Mouse (Mus musculus): Measurements from ENCODE around the gene Ak4.

The Ak4 gene

DNA sequence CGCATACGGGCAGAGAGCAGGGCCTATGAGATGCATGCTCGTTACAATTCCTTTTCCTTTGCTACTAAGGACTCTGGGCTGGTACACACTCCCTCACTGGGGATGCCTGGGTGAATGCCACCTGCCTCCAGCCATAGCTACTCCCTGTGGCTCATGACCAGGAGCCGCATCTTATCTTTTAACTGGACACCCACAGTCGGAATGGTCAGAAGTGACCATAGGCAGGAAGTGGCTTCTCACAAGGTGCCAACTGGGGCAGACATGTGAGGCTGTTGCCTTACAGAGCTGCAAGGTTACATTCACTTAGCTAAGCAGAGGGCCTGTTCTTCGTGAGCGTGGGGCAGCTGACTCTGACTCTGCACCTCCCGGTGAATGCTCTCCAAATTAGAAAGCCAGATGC, 38.1 kb downstream of the Ak4 start:
- no peak for DNase-seq (ENCODE audit: inconsistent age in 2 of 2, low spot score in 1 of 2)

DNA sequence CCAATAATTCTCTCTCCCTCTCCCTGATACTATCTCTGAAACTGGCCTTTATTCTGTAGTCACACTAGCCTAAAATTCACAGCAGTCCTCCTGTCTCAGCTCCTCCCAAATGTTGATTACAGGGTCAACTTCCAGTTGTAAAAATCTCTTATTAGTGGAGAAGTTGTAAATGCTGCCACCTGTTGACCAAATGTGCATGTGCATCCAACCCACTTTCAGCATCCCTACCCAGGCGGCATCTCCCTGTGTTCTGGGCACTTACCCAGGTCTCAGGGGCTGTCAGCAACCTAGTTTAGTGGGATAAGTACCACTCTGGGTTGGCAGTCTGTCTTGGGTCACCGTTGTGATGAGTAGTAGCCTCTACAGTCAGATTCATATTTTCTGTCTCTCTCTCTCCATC, 39.3 kb downstream of the Ak4 start:
- DNase-seq (ENCODE audit: inconsistent age in 2 of 2, low spot score in 1 of 2): peak; percentile 42 to 86

DNA sequence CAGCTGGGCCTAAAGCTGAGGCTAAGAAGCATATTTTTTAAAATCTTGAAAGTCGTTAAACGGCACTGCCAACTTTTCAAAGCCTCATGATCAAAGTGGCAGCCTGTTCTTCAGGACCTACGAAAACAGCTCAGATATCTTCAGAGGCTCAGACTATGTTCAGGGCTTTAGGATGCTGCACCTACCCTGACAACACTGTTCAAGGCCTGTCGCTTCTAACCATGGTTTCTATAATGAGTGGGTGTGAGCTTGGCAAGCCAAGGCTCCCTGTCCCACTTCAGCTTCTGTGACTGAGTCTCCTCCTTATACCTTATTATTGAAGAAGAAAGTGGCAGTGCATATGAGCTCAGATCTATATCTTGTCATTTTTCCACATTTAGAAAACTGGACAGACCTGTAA, 40.3 kb downstream of the Ak4 start:
- no peak for DNase-seq (ENCODE audit: inconsistent age in 2 of 2, low spot score in 1 of 2)

DNA sequence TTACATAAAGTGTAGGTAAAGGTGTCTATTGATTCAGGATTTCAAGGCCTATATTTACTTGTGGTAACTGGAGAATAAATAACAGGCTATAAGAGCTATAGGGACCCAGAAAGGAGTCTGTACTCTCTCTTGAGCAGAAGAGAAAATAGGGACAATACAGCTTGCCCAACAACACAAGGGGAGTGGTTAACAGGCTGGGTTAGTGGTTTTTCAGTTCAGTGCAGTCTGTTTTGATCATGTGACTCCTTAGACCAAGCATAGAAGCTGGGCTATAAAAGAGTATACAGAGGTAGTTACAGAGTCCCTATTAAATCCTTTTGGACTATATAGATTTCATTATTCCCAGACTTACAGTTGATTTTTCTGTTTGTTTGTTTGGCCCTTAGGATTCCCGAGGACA, 41.0 kb downstream of the Ak4 start:
- no peak for DNase-seq (ENCODE audit: inconsistent age in 2 of 2, low spot score in 1 of 2)

DNA sequence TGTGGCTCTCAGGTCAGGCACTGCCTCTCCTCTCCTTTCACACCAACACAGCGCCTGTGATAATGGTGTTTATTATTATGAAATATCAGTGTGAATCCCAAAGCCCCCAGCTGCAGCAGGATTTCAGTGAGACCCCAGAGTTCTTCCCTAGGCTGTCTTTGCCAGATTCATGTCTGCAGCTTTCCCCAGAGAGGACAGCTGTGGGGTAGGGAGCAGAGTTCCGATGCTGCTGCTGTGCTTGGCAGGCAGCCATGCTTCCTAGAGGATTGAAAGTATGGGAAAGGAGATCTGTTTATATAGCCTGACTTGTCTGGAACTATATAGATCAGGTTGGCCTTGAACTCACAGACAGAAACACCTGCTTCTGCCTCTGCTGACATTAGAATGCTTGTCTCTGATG, 43.0 kb downstream of the Ak4 start:
- DNase-seq (ENCODE audit: inconsistent age in 2 of 2, low spot score in 1 of 2): no peak

DNA sequence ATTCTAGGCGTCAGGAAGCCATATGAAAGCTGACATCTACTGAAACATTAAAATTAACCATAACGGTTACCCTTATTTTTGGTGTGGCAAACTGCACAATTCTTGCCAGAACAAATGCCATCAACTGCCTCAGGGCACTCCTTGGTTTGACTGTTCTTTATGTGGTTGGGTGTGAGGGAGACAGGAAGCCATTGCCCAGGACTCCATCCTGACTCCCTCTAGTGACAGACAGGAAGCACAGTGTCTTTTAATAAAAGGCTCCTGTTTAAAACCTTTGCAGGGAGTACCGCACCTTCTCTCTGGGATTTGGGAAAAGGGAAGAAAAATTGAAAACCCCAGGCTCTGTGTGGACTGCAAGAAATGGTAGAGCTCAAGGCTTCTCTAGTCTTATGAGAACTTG, 47.2 kb downstream of the Ak4 start:
- no peak for DNase-seq (ENCODE audit: inconsistent age in 2 of 2, low spot score in 1 of 2)

DNA sequence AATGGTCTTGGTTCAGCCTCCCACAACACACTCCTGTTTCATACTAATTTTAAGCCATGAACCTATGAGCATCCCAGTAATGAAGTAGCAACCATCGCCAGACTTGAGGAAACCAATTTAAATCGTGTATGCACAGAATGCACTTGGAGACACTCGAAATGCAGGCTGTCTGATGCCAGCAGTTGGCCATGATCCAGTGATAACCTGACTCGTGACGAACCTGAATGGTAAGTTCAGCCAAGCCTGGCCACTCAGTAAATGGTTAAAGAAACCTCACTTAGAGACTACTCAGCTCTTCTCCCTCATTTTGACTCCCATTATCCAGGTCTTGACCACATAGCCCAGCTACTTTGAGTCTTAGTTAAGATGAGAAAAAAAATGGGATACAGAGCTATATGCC, 50.2 kb downstream of the Ak4 start:
- DNase-seq (ENCODE audit: inconsistent age in 2 of 2, low spot score in 1 of 2): no peak

DNA sequence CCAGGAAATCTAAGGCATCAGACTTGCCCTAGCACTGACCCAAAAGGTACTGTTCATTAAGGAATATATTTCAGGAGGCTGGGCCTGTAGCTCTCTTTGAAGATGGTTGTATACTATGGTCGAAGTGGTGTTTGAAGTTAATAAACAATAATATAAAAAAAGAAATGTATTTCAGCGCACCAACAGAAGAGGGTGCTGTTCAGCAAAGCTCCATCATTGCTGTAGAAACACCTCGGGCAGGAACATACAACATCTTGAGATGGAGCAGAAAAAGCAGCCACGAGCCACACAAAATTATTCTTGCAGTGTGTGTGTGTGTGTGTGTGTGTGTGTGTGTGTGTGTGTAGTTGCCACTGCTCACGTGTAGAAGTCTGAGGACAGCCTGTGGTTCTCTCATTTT, 51.5 kb downstream of the Ak4 start:
- peak in 1 of 2 experiments; percentile 44 for DNase-seq (ENCODE audit: inconsistent age in 2 of 2, low spot score in 1 of 2)

DNA sequence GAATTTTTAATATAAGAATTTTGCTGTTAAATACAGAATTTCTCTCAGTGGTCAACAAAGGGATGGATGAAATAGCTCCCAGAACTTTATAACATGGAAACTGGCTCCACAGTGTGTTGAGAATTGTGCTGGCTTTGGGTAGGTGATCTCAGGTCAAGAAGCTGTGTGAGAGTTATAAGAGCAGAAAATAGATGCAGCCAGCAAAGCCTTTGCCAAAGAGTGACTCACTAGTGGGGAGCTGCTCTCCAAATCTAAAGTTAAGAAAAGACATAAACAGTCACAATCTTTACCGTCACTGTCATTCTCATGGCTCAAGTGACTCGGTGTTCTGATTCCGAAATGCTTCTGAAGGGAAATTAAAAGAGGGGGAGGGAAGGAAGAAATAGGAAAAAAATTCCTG, 53.7 kb downstream of the Ak4 start:
- DNase-seq (ENCODE audit: inconsistent age in 2 of 2, low spot score in 1 of 2): no peak

DNA sequence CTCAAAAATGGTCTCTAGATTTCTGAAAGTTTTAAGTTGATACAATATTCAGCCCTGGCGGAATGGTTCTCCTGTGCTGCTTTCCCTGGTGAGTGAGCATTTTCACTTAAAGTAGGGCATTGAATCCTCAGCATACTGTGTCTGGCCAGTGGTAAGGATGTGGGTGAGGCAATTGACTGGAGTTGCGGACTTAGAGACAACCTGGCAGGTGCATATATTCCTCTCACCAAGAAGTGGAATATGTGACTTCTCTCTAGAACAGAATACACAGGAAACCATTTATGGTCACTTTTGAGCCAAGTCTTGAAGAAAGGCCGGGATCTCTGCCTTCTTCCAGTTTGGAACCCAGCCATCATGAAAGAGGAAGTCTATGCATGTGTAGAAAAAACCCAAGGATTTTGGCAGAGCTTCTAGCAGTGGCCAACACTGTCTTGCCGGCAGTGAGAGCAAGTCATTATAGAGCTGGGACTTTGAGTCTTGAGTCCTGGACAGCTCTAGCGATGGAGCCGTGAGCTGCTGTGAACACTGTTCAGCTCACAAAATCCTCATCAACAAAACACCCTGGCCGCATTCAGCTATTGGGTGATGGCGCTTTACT, 71.3 kb downstream of the Ak4 start:
- no peak for DNase-seq (ENCODE audit: inconsistent age in 2 of 2, low spot score in 1 of 2)

DNA sequence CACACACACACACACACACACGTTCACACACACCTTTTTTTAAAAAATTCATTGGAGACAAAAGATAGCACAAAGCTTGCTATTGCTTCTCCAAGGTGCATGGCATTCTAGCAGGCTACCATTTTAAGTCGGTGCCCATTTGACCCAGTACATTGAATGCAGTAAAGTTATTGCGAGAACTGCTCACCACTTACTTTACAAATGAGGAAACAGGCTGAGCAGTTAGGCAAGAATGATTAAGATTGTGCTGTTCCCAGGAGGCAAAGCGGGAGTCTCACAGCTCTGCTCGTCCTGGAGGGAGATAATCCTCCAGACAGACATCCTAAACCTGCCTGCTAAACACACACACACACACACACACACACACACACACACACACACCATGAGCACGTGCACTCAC, 72.6 kb downstream of the Ak4 start:
- DNase-seq (ENCODE audit: inconsistent age in 2 of 2, low spot score in 1 of 2): no peak

DNA sequence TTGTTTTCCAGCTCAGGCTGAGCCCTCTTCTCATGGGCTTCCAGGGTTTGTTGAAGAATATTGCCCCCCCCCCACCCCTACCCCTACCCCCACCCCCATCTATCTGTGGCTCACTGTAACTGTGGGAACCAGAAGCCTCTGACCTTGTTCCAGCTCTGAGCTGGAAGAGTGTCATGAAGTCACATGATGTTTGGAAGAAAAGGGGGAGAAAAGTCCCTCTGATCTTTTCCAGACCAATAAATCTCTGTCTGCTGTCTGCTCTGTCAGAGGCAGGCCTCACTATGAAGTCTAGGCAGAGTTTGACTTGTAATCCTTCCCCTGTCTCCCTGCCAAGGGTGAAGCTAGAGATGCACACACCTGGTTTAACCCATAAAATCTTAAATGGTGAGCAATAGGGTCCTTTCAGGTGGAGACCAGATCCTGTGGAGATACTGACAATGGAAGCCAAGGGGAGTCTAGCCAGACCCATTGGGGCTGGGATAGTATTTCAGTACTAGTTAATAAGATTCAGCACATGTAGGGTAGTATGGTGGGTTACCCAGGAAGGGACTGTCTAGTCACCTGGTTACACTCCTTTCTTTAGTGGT, 74.6 kb downstream of the Ak4 start:
- DNase-seq (ENCODE audit: inconsistent age in 2 of 2, low spot score in 1 of 2): peak; percentile 59 to 72

DNA sequence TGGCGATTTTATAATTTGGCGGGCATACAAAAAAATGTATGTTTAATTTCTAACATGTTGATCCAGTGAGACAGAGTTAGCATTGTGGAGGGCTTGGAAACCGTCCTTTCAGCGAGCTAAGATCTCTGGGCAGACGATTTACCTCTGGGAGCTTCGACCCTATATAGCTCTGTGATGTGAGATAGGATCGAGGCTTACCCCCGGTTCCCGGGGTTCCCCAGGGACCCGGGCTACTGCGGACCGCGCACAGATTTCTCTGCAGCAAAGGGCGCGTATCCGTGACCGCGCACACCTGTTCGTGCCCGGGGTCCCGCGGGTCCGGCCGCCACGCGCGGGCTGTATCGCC, 77.1 kb downstream of the Ak4 start:
- no peak for DNase-seq (ENCODE audit: inconsistent age in 2 of 2, low spot score in 1 of 2)

DNA sequence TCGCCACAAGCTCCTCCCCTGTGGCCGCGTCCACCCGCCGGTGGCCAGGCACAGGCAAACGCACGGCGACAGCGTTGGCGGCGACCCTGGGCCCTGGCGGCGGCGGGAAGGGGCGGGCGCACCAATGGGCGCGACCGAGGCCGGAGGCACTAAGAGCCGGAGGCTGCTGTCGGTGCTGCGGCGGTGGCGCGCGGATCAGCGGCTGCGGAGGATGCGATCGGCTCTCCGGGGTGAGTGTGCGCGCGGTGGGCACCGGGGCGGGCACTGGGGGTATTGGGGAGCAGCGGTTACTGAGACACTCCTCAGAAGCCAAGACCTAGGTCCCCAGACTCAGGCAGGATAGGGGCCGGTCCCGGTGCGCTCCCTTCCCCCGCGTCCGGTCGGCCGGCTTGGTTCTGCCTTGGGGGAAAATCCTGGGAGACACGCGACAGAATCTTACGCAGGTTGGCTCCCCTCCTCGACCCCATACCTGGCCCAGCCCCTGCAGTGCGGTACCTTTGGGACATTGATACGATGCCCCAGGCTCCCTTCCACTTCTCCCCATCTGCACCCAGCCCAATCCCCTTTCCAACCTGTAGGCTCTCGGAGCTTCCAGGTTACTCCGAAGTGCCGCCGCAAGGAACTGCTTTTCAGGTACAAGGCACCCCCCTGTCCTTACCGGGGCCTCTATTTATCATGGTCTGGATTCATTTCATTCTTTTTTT, 77.6 kb downstream of the Ak4 start, which contains the start of gene Dnajc6:
Gene Dnajc6, plus strand, starts transcription at position 115 of the 704 bp plus-strand sequence.
- DNase-seq (ENCODE audit: inconsistent age in 2 of 2, low spot score in 1 of 2): peak; percentile 65 to 80

DNA sequence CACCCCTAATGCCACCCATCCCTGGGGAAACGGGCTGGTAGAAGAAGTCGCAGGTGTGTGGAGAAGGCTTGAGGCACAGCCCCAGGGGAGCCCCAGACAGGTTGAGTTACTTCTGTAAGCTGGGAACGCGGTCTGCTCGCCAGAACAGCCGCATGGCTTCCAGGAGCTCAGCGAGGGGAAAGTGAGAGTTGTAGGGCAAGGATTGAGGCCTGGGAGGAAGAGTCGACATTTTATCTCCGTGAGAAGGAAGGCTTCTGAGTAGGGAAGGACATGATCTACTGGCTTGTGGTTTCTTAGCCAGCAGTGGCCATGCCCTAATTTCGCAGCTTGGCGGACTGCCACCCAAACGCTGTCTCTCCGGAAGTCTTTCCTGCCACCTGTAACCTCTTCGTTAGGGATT, 78.3 kb downstream of the Ak4 start:
- DNase-seq (ENCODE audit: inconsistent age in 2 of 2, low spot score in 1 of 2): peak; percentile 71 to 83

DNA sequence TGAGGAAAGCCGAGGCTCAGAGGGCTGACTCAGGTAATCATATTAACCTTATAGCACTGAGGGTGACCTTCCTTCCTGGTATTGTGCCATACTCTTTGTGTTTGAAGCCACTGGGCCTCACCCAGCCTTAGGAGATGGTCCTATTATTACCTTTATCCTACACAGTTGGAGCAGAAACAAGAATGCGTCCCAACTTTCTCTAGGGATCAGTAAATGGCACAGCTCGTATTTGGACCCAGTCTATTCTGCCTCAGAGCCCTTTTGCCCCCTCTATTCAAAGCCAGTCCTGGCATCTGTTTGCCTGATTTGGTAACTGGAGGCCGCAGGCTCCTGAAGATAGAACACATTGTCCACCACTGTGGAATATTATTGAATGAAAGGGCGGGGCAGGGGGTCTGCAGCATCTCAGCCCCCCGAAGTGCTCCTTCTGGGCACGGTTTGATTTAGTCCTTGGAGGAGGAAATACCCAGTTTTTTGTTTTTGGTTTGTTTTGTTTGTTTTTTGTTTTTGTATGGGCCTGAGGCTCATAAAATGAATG, 85.5 kb downstream of the Ak4 start:
- no peak for DNase-seq (ENCODE audit: inconsistent age in 2 of 2, low spot score in 1 of 2)

DNA sequence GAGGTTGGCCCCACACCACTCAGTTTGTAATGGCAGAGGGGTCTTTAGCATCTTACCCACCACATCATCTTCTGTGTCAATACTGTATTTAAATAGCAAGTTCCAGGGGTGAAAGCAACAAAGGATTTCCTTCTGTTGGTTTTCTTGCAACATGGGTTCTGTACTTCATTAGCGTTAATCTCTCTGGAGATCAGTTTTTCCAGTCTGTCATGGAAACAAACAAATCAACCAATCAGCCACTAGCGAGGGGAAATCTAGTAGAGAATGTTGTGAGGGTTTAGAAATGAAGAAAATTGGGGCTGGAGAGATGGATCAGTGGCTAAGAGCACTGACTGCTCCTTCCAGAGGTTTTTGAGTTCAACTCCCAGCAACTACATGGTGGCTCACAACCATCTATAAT, 86.9 kb downstream of the Ak4 start:
- no peak for DNase-seq (ENCODE audit: inconsistent age in 2 of 2, low spot score in 1 of 2)

DNA sequence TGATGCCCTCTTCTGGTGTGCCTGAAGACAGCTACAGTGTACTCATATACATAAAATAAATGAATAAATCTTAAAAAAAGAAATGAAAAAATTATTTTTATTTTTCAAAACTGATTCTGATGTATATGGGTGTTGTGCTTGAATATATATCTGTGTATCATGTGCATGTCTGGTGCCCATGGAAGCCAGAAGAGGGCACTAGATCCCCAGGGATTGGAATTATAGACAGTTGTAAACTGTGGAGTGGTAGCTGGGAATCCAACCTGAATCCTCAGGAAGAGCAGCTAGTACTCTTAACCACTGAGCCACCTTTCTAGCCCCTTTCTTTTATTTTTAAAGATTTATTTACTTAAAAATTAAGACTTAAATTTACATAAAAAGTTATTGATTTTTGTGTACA, 87.3 kb downstream of the Ak4 start:
- no peak for DNase-seq (ENCODE audit: inconsistent age in 2 of 2, low spot score in 1 of 2)

DNA sequence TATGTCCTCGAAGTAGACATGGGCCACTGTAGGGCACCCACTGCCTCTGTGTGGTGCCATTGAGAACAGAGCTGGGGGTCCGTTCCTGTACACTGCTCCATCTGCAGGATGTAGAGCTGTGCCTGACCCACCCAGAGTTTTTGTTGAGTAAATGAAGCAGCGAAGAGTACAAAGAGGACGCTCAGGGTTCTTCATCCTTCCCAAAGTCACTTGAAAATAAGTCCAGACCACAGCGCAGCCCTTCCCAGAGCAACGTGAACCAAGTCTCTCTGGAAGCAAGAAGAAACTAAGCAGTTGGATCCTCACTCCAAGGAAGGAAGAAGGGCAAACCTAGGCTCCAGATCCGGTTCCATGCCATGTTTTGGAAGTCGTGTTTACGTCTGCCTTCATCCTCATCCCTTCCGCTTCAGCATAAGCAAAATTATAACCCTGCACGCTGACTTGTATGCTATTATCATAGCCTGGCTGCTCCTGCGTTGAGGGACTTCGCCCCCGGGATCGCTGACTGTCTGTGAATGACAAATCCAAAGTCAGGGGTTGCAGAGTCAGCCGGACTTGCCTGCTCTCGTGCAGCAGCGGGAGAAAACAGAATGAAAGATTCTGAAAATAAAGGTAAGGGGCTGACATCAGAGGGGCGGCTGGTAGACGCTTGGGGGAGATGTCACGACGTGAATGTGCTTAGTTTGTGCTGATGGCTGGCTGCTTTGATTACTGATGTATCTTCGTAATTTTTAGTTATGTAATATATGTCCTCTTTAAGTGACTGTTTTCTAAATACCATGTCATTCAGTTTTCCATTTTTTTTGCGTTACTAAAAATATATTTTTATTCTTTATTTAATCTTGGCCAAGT, 88.7 kb downstream of the Ak4 start:
- DNase-seq (ENCODE audit: inconsistent age in 2 of 2, low spot score in 1 of 2): peak; percentile 36 to 75

DNA sequence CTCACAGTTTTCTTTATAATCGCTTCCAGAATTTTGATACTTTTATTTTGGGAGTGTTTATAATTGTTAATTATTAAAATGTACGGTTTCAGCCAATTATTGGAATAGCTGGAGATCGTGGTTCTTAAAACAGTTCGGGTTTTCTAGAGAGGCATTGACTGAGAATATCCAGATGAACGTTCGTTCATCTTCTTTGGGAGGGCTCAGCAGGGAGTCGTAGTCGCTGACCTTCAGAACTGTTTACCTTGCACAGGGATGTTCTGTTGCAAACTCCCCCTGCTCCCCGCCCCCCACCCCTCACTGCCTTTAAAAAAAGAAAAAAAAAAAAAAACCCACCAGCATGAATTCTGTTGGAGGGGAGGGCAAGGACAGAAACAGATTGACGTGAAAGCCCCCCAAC, 89.4 kb downstream of the Ak4 start:
- DNase-seq (ENCODE audit: inconsistent age in 2 of 2, low spot score in 1 of 2): no peak

DNA sequence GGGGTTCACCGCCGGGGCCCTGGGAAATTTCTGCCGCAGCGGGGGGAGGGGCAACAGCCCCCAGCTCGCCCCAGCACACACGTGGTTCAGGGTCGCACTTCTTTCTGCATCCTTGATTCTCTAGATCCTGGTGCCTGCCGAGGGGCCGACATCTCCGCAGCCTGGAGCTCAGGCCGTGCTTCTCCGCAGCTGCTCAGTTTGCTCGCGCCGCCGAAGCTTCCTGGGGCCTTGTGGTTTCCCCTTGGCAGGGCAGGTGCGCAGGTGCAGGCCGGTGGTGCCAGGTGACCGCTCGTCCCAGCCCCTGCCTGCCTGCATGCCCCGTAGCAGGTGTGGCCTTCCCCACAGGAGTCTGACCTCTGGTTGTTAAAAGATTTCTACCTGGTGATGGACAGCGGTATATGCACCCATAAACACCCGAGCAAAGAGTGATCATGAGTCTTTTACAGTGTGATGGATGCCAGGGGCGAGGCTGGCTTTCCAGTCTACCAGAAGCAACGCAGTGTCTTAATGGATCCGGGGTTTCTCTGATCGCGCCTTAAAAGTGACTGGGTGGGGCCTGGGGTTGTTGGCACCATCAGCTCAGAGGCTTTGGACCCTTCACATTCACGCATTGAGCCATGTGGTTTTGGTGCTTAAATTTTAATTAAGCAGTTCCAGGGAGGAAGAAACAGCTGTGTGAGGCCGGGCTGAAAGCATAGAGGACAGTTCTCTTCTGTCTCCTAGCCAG, 89.9 kb downstream of the Ak4 start:
- DNase-seq (ENCODE audit: inconsistent age in 2 of 2, low spot score in 1 of 2): peak; percentile 22 to 53

Measured in adrenal gland, adult (tissue).